Mouse (Mus musculus) erythroblast, embryonic 14.5 days (primary cell): Measurements from ENCODE around the gene Scaf4. TPM values are rescaled to one million over a fixed set of nuclear protein-coding genes. Genes with fewer than 3 reads are reported as not detected.

Experiments used
- H3K27me3 ChIP-seq: 2 replicates; pipeline ENCODE4 v1.6.1; 2012; ENCODE audit warnings: inconsistent platforms; ENCODE audit not compliant: control insufficient read depth
- H3K36me3 ChIP-seq: 2 replicates; pipeline ENCODE4 v1.6.1; 2012; ENCODE audit warnings: mild to moderate bottlenecking, inconsistent platforms; ENCODE audit not compliant: control insufficient read depth
- H3K4me1 ChIP-seq: 2 replicates; pipeline ENCODE4 v1.6.1; 2012; ENCODE audit warnings: inconsistent platforms; ENCODE audit not compliant: control insufficient read depth
- H3K4me3 ChIP-seq: replicated peaks from 2 replicates; pipeline ENCODE3; 2012; ENCODE audit warnings: moderate library complexity, mild to moderate bottlenecking, inconsistent platforms
- H3K9me3 ChIP-seq: 2 replicates; pipeline ENCODE4 v1.6.1; 2012; ENCODE audit warnings: low read length, inconsistent platforms, mixed read lengths; ENCODE audit not compliant: control insufficient read depth
- GATA1 ChIP-seq: IDR thresholded peaks from 2 replicates; pipeline ENCODE4 v1.6.1; 2012; ENCODE audit warnings: low read length, inconsistent platforms, mixed read lengths
- TAL1 ChIP-seq: IDR thresholded peaks from 3 replicates; pipeline ENCODE4 v1.6.1; 2012; ENCODE audit warnings: low read length, inconsistent platforms, mixed read lengths
- polyA plus RNA-seq: library from polyadenylated mRNA; stranded (reverse); fragments of >175 nt; gene quantifications from 2 replicates; pipeline ENCODE4 v1.2.3, GENCODE M21; 2012

Gene Scaf4
- polyA plus RNA-seq, 1 experiment = 6.0 TPM

- Histone ChIP-seq H3K4me1 (no peaks in the 10 kb centered on the region), H3K9me3 (peaks cover 4% of the 10 kb centered on the region), H3K27me3 (no peaks in the 10 kb centered on the region), H3K4me3 (no peak overlapping the region), H3K36me3 (no peaks in the 10 kb centered on the region)
- no peak for TF ChIP-seq GATA1
- TF ChIP-seq TAL1 = no peak
These were observed 14.4 kb upstream of the Scaf4 start for GRCm38 (mm10) chr16:90298426-90299300.

GRCm38 (mm10) chr16:90297479-90298425, 13.4 kb upstream of the Scaf4 start:
- no peak overlapping the region for H3K4me3 ChIP-seq
- no peaks in the 10 kb centered on the region for H3K27me3 ChIP-seq
- no peaks in the 10 kb centered on the region for H3K4me1 ChIP-seq
- peaks cover 4% of the 10 kb centered on the region for H3K9me3 ChIP-seq
- TF ChIP-seq GATA1 (no peak), TAL1 (no peak)
- H3K36me3 ChIP-seq = no peaks in the 10 kb centered on the region

- Histone ChIP-seq H3K27me3 (no peaks in the 10 kb centered on the region), H3K36me3 (no peaks in the 10 kb centered on the region), H3K9me3 (peaks cover 15% of the 10 kb centered on the region), H3K4me3 (no peak overlapping the region), H3K4me1 (no peaks in the 10 kb centered on the region)
- TF ChIP-seq GATA1 (no peak), TAL1 (no peak)
These were observed 7.4 kb upstream of the Scaf4 start for GRCm38 (mm10) chr16:90291675-90292074.

- H3K4me1 ChIP-seq = no peaks in the 10 kb centered on the region
- no peak overlapping the region for H3K4me3 ChIP-seq
- no peak for TF ChIP-seq GATA1
- TF ChIP-seq TAL1 = no peak
- no peaks in the 10 kb centered on the region for H3K36me3 ChIP-seq
- no peaks in the 10 kb centered on the region for H3K27me3 ChIP-seq
- H3K9me3 ChIP-seq = peaks cover 15% of the 10 kb centered on the region
These were observed 6.7 kb upstream of the Scaf4 start for GRCm38 (mm10) chr16:90290962-90291361.

GRCm38 (mm10) chr16:90284916-90285315, 613 bp upstream of the Scaf4 start:
- TF ChIP-seq GATA1 = no peak
- no peak for TF ChIP-seq TAL1
- H3K4me3 ChIP-seq = peak overlapping the region; percentile 97
- peaks cover 17% of the 10 kb centered on the region for H3K36me3 ChIP-seq
- H3K9me3 ChIP-seq = peaks cover 14% of the 10 kb centered on the region
- H3K27me3 ChIP-seq = peaks cover 3% of the 10 kb centered on the region; the same call in 1 of the 2 replicates
- H3K4me1 ChIP-seq = peaks cover 46% of the 10 kb centered on the region

- H3K27me3 ChIP-seq = peaks cover 3% of the 10 kb centered on the region; the same call in 1 of the 2 replicates
- H3K4me3 ChIP-seq = peak overlapping the region; percentile 97
- TF ChIP-seq GATA1 (no peak), TAL1 (no peak)
- peaks cover 57% of the 10 kb centered on the region for H3K4me1 ChIP-seq
- peaks cover under 1% of the 10 kb centered on the region; the same call in 1 of the 2 replicates for H3K9me3 ChIP-seq
- H3K36me3 ChIP-seq = peaks cover 17% of the 10 kb centered on the region
These were observed 918 bp downstream of the Scaf4 start for GRCm38 (mm10) chr16:90283266-90283904.

- H3K4me3 ChIP-seq = peak overlapping the region; percentile 97
- H3K9me3 ChIP-seq = no peaks in the 10 kb centered on the region; the same call in 1 of the 2 replicates
- peaks cover 17% of the 10 kb centered on the region for H3K36me3 ChIP-seq
- TF ChIP-seq TAL1 (no peak), GATA1 (no peak)
- H3K27me3 ChIP-seq = peaks cover 3% of the 10 kb centered on the region; the same call in 1 of the 2 replicates
- H3K4me1 ChIP-seq = peaks cover 62% of the 10 kb centered on the region
These were observed 1.6 kb downstream of the Scaf4 start for GRCm38 (mm10) chr16:90282620-90283265.

GRCm38 (mm10) chr16:90281406-90281805, 2.9 kb downstream of the Scaf4 start:
- H3K4me3 ChIP-seq = no peak overlapping the region
- H3K9me3 ChIP-seq = no peaks in the 10 kb centered on the region
- peaks cover 66% of the 10 kb centered on the region for H3K4me1 ChIP-seq
- TF ChIP-seq TAL1 (no peak), GATA1 (no peak)
- peaks cover 19% of the 10 kb centered on the region for H3K36me3 ChIP-seq
- peaks cover 3% of the 10 kb centered on the region; the same call in 1 of the 2 replicates for H3K27me3 ChIP-seq
